Mouse (Mus musculus) heart, postnatal 14 days (tissue): ENCODE data around the gene Mad1l1. TPM values are rescaled to one million over a fixed set of nuclear protein-coding genes. Genes with fewer than 3 reads are reported as not detected.

Source experiments
- DNase-seq, 2 experiments: peaks; one replicate each; pipeline ENCODE4 v3.0.0; 2021 to 2022
- intact Hi-C: fragments of 180-260 bp; cut with DNase I; formaldehyde crosslinking; loops from one replicate; pipeline ENCODE4 v1.15.1; 2025
- total RNA-seq, 2 experiments: library from RNA; stranded (reverse); gene quantifications; 2 replicates each; pipeline ENCODE4 v1.2.3; 2021

The Mad1l1 gene
- total RNA-seq, 2 experiments from 2014 or later = 14.7 to 14.8 TPM

DNA sequence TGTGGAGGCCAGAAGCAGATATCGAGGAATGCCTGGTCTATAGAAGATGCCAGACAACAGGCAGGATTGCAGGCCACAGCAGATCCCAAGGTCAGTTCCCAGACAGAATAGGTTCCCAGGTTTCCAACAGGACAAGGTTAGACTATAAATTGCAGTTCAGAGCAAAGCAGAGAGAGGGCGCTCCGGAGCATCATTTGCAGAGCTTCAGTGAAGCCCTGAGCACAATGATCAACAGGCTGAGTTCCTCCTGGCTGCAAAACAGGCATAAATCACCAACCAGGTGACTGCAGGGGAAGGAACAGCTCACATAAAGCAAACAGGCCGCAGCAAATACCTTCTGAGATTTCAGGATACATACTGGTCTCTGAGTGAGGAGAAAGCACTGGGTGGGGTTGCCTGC, 123.6 kb downstream of the Mad1l1 start:
- intact Hi-C loops = loop anchor here (2.0 to 5.0 kb wide), 2 partner anchors 70 to 95 kb away; no protein-coding TSS in a partner anchor
- peak; percentile 82 to 88 for DNase-seq

DNA sequence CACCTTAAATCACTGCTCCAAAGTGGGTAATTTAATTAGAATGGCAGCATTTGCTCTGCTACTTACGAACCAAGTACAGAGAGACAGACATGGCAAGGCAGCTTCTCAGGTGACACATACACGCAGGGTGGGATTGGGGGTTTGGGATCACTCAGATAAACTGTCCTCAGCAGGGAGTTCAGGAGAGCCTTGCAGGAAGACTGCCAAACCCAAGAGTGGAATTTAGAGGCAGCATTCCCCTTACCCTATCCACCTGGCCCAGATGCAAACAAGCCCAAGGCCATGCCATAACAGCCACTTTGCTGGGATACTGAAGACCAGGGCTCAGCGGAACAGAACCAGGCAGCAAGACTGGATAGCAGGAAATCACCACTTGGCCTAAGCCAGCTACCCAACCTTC, 124.9 kb downstream of the Mad1l1 start:
- intact Hi-C loops = loop anchor here (2.0 to 5.0 kb wide), 2 partner anchors 71 to 96 kb away; no protein-coding TSS in a partner anchor

DNA sequence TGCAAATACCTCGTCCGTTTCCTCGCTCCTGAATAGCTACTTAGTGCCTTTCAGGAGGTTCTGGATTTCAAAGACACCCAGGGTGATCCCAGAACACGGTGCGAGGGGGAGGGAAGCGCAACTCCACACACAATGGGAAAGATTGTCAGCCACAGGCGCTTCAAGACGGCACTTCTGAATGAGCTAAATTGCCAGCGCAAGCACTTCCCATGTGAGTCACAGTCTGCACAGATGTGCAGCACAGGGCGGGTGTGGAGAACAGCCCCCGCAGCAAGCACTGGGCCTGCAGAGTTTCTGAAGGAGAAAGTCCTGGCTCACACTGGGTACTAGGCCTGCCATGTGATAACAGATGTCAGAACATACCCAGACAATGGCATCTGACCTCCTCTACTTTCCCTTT, 127.2 kb downstream of the Mad1l1 start:
- intact Hi-C loops = no loop called here
- peak; percentile 23 to 26 for DNase-seq

More for the DNA sequence above, 124.9 kb downstream of the Mad1l1 start:
- DNase-seq = no peak

DNA sequence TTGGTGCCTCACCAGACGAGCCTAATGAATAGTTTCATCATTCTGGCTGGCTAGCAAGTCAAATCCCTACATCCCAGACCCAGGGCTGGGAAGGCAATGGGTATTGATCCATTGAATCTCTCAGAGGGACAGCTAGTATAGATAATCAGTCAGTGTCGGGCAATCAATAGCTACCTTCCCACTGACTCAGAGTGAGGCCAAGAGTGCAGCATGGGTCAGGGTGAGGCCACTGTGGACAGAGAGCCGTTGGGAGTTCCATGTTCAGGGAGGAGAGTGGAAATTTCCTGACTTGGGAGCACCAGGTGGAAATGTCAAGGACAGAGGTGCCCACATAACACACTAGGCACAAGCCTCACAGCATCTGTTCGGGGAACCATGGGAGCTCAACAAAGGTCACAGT, 129.8 kb downstream of the Mad1l1 start:
- intact Hi-C loops = no loop called here
- DNase-seq = no peak

DNA sequence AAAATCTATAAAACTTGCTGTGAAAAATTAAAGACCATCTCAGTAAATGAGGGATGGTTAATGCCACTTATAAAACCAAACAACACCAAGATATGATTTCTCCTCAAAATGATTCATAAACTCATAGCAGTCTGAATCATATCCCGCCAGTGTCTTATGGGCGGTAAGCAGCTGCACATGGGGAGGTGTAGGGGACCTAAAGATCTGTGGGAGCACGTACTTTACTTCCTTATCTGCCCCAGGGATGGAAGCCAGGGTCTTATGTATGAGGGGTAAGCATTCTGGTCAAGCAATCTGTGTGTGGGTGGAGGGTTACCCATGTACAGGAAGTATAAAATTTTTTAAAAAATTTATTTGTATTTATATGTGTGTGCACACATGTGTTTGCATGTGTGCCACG, 135.0 kb downstream of the Mad1l1 start:
- DNase-seq = no peak
- intact Hi-C loops = no loop called here

DNA sequence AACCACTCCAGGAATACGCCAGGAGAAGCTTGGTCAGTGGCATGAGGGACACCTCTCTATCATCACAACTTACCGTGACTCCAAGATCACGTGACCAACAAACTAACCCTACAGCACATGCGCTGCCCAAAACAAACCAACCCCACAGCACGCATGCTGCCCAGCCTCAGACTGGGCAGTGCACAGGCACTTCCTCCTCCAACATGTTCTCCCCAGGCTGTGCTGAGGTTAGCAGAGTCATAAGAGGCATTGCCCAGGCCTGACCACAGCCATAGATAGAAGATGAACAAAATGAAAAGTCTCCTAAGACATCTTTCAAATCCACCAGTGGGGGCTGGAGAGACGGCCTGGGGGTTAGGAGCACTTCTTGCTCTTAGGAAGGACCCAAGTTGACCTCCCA, 135.6 kb downstream of the Mad1l1 start:
- intact Hi-C loops = no loop called here
- no peak for DNase-seq

DNA sequence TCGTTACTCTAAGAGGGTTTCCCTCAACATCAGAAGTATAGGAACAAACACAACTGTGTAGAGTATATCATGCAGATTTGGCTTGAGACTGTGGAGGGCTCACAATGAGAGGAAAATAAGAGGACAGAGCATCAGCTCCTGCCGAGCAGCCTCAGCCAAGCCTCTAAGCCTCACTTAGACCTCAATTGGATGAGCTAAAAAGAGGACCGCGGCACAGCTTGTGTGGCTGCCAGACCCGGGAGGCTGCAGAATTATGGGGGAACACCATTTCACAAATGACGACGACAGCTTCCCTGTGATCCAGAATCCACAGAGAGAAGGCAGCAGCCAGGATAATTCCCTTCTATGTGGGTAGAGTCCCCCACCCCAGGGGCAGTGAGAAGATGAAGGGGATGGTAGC, 138.0 kb downstream of the Mad1l1 start:
- intact Hi-C loops = no loop called here
- DNase-seq = no peak

DNA sequence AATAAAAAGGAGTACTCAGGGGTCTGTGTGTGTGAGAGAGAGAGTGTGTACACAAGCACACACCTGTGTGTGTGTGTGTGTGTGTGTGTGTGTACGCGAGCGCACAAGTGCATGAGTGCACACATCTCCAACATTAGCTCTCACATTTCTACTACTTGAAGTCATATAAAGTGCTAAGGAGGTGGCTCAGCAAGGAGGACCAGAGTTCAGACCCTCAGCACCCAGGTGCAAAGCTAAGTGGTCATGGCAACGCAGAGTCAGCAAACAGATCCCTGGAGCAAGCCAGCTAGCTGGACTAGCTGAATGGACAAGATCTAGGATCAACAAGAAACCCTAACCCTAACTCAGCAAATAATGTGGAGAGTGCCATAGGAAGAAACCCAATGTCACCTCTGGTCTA, 139.0 kb downstream of the Mad1l1 start:
- DNase-seq = no peak
- intact Hi-C loops = no loop called here

DNA sequence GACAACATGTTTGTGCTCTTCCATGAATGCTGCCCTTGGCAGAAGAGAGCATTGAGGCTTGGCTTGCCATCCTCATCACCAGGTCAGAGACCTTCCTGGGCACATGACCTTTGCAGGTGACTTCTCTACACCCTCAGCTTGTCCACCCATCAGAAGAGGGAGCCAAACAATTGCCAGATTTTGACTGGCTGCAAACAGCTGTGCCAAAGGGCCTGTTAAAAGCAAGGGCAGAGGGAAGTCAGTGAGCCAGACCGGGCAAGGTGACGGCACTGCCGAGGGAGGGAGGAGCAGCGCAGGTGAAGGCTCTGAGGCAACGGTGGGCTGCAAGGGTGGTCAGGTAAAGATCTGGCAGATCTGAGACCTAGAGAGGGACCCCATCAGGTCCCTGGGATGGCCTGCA, 141.3 kb downstream of the Mad1l1 start:
- no peak for DNase-seq
- intact Hi-C loops = no loop called here

DNA sequence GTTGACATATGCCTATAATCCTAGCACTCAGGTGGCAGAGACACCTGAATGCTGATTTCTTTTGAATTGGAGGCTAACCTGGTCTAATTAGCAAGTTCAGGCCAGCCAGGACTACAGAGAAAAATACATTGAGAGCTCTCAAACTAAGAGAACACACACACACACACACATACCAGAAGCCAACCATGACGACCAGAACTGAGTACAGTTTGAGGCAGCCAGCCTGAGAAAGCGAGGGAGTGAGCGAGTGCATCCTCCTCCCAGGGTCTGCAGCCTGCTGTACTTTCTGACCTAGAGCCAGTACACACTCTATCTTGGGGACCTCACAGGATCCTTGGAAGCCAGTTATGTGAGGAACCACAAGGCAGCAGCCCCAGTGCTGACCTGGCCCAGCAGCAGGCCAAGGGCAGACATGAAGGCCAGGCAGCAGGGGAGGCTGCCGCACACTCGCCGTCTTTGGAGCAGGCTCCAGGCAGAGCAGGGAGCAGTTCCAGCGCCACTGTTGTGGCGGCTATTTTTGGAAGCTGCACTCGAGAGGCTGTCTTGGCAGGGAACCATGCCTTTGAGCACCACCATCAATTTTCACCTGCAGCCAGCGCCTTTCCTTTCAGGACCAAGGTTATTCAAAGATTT, 143.2 kb downstream of the Mad1l1 start:
- intact Hi-C loops = no loop called here

DNA sequence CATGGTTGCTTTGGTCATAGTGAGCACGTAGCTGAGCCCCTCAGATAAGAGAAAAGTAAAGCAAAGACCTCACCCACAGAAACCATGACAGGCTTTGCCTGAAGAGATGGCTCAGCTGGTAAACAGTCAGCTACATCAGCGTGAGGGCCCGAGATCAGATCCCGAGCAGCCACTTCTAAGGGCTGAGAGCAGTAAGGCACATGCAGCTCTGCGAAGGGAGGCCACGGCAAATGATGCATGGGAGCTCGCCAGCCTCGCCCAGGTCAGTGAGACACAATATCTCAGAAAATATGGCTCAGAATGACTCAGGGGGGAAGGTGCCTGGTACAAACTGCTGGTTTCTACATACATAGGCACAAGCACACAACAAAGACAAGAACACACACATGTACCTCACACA, 143.8 kb downstream of the Mad1l1 start:
- DNase-seq = no peak
- intact Hi-C loops = no loop called here

More for the DNA sequence above, 143.2 kb downstream of the Mad1l1 start:
- DNase-seq = peak; percentile 53 to 66

DNA sequence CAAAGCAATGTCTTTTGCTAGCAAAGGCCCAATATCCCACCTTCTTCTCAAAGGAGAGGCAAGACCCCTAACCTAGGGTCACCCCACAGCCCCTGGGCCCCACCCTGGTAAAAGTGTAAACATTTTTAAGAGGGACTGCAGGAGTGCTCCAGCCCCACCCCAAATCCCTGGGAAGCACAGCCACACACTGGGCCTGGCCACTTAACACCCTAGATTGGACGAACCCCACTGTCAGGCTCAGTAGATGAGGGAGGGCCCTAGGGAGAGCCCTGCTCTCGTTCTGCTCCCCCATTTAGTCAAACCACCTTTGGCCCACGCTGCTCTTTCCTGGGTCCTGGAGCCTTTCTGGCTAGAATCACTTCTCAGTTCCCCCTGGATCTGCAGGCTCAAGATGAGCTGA, 145.0 kb downstream of the Mad1l1 start:
- DNase-seq = no peak
- intact Hi-C loops = no loop called here

DNA sequence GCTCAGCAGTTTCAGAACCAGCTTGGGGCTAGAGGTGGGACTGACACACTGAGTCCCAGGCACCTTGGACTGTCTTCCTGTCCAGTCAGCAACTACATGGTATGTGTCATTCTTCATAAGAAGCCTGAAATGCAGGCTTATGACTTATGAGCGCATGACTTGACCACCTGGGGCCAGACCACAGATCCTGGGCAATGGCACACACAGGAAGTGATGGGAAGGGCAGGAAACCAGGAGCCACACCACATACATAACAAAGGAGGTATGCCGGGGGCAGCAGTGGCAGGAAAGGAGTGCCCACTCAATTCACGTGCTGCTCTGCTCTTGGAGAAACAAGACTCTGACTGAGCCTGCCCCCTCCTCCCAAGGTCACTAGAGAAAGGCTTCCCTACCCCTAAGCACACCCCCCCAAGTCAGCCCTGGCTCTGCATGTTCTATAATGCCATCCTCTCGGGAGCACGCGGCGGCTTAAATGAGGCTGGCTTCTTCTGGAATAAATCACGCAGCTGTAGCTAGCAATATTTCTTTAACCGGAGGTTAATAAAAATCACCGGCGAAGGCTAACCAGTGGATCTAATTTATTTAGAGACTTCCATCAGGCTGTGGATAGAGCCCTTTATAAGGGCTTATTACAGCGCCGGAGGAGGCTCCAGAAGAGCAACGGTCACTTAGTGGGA, 146.4 kb downstream of the Mad1l1 start:
- intact Hi-C loops = no loop called here
- no peak for DNase-seq

DNA sequence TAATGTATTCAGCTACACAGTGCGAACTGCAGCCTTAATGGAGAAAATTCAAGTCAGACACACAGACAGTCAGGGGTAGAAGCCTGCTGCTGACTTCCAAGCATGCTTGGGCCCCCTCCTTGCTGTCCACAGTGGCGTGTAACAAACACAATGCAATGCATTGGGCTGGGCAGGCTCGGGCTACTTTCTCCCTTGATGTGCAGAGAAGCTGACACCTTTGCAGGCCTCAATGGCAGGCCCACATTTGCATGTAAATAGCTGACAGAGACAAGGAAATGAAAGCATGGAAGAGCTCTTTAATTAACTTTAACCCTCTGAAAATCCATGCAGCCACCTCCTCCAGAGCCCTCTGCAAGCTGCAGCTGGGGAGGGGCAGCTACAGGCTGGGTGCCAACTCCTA, 147.3 kb downstream of the Mad1l1 start:
- intact Hi-C loops = no loop called here

DNA sequence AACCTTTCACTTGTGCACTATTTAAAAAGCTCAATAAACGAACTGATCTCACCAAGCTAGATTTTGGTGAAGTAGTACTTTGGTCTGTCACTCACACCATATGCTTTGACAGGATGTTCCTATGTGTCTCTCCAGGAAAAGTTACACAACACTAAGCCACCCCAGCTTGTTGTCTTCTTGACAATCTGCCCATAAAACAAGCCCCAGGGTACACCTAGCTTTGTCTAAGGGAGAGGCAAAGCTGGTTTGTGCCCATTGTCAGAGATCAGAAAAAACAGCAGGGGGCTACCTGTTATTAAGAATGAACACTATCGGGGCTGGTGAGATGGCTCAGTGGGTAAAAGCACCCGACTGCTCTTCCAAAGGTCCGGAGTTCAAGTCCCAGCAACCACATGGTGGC, 148.2 kb downstream of the Mad1l1 start:
- no peak for DNase-seq
- intact Hi-C loops = no loop called here

More for the DNA sequence above, 147.3 kb downstream of the Mad1l1 start:
- no peak for DNase-seq

DNA sequence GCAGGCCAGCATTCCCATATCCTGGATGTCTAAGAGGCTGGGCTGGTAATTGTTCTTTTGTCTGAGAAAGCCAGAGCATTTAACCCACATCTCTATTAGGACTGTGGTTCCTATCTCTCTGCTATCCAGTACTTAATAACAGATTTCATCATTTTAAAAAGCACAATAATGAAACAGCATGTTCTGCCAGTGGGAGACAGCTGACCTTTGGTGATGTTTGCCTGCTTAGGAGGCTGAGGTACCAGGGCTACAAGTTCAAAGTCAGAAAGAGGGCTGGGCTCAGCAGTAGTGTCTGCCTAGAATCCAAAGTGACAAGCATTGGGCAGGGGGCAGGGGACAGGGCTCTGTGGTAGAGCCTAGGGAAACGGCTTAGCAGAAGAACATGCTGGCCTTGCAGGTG, 149.6 kb downstream of the Mad1l1 start:
- intact Hi-C loops = no loop called here
- DNase-seq = no peak

DNA sequence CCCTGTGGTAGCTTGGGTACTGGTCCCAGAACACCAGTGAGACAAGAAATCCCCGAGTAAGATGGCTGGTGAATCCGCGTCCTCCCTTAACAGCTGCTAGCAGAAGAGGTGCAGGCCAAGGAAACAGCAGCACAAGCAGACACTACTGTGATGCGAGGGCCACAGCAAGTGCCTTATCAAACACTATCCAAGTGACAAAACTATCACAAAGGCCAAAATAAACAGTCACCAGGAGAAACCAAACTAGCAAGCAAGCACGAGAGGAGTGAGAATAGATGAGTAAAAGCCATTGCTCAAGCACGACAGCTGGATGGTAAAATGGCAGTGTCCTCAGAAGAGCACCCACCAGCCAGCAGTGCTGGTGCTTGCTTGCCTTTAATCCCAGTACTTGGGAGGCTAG, 153.8 kb downstream of the Mad1l1 start:
- intact Hi-C loops = no loop called here
- no peak for DNase-seq

DNA sequence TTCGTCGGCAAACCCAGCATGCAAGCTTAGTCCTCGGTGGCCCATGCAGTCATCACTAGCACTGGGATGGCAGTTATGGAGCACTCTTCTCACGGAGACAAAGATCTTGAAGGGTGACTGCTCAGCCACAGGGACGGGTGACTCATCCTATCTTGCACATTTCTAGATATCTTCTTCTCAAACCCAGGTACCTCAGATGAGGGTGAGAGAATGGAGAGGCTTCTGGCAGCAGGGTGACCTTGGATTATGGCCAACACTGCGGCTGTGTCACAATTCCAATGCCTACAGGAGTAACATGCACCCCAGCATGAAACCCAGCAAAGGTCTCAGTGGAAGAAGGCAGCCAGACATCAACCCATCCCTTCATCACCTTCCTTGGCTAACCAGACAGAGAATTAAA, 154.3 kb downstream of the Mad1l1 start:
- DNase-seq = no peak
- intact Hi-C loops = no loop called here

DNA sequence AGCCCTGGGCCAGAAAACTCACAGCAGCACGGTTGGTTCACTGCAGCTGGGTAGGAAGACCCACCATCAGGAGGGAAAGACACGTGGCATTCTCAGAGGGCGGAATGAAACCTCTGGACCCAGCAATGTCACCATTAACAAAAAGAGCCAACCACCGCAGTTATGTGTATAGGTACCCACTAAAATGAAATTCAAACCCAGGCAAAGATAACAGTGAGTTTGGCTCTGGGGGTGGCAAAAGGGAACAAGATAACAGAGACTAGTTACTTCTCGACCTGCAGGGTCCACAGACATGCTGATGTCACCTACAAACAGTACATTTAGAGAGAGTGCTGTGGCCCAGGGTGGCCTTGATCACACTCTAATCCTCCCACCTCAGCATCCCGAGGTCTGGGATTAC, 157.4 kb downstream of the Mad1l1 start:
- no peak for DNase-seq
- intact Hi-C loops = no loop called here

DNA sequence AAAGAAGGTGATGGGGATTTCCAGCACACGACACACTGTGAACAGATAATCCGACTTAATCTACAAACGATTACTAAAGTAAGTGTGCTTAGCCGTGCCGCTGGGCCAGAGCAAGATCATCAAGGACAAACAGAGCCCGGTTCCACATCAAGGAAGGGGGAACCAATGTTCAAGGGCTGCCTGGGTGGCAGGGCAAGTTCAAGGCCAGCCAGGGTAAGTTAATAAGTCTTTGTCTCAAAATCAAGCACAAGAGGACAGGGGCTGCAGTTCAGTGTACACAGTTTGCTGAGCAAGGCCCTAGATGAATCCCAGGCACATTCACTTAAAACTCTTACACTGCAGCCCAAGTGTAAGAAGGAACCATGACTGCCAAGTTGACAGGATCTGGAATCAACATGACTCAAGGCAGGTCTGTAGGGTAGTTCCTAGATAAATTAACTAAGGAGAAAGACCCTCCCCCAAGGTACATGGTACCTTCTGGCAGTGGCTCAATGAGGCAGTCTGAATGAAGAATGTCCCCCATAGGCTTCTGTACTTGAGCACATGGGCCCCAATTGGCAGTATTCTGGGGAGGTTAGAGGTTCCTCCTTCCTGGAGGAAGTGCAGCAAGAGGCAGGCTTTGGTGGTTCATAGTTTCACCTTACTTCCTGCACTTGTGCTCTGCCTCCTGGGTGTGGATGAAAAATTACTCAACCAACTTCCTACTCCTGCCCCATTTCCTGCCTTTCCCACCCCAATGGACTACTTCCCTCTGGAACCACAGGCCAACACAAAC, 159.1 kb downstream of the Mad1l1 start:
- no peak for DNase-seq
- intact Hi-C loops = no loop called here

DNA sequence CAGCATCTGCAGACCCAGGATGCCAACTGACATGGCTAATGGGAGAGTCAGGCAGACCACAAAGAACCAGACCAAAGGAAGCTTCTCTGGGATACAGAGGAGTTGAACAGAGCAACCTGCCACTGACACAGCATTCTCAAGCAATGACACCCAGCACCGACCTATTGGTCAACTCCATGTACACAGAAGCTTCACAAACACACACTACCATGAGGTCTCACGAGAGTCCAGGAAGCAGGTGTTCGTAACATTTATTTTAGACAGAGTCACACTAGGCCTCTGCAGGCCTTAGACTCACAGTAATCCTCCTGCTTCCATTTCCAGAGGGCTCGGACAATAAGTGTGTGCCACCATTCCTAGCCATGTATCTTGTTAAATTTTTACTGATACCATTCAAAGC, 162.3 kb downstream of the Mad1l1 start:
- intact Hi-C loops = no loop called here
- DNase-seq = no peak
